Mouse (Mus musculus) urinary bladder, postnatal 36 days (tissue): ENCODE measurements around the gene Hps3.
"Not testable (repeated sequence)": the region's sequence is repeated elsewhere in the genome, so short reads cannot be mapped to it uniquely, and the experiment has no call there.

Experiments
- DNase-seq, 2 experiments: peaks; one replicate each; pipeline ENCODE4 v3.0.0; 2022; ENCODE audit warnings: low spot score in 2 of 2, mixed read lengths in 1 of 2

Gene Hps3

DNA sequence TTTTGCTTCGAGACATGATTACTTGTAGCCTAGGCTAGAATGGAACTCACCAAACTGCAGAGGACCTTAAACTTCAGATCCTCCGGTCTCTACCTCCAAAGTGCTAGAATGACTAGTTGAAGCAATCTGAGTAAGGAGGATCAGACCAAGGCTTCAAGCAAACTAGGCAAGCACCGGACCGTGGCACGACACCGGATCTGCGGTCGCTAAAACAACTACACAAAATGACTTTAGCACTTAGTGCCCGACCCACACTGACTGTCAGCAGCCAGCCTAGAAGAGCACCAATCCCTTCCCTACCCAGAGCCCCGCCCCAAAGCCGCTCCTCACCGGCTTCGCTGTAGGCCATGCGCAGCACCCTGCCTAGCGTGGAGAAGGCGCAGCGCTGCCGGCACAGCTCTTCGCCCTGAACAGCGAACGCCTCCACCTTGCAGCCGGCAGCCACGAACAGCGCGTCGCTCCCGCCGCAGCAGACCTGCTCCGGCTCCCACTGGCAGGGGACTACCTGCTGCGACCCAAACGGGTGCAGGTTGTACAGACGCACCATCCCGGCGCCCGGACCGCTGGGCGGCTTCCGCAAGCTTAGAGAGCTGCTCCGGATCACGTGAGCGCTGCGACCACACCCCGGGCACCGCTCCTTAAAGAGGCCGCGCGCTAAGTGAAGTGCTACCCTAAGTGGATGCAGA lies at the start of gene Hps3:
Gene Hps3 (minus strand): TSS at position 597 of the 686 bp plus-strand sequence.
- DNase-seq: peak; percentile 83 to 86

DNA sequence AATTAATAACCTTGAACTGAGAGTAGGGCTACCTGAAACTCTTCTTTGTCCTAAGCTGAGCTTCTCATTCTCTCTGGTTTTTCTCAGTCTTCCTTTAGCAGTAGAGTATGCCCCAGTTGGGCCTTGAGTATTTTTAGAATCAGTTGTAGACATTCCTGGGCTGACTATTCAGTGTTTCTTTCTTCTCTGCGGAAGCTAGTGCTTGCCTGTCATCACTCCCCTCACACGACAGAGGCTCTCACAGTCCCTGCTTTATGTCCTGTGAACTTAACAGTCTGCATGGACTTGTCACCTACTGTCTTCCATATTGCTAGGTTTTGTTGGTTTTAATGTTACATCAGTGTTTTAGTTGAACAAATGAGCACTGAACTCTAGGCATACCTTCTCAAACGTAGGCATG lies 47.0 kb upstream of the Hps3 start:
- DNase-seq: no peak

DNA sequence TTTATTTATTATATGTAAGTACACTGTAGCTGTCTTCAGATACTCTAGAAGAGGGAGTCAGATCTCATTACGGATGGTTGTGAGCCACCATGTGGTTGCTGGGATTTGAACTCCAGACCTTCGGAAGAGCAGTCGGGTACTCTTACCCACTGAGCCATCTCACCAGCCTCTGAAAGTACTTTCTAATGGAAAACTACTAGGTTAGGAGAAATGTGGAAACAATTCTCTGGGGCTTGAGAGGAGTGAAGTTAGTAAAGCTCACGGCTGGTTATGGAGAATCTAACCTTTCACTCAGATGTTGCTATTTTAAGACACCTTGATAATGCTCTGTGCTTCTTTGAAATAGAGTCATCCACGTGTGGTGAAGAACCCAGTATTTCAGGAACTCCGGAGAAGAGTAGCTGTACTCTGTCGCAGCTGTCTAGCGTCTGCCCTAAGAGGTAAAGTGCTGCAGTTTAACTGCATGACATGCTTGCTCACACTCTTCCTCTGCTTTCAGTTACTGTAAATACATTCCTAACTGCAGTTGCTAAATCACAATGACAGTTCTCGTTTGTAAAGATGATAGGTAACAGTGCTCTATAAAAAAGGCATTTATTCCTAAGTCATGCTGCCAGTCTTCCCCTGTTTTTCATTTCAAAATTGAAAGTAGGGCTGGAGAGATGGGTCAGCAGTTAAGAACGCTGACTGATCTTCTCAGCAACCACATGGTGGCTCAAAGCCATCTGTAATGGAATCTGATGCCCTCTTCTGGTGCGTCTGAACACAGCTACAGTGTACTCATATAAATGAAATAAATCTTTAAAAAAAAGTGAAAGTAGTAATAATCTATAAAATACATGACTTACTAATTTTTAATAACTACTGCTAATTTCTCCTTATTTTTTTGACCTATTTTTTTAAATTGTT lies 41.3 kb upstream of the Hps3 start:
- no peak for DNase-seq

DNA sequence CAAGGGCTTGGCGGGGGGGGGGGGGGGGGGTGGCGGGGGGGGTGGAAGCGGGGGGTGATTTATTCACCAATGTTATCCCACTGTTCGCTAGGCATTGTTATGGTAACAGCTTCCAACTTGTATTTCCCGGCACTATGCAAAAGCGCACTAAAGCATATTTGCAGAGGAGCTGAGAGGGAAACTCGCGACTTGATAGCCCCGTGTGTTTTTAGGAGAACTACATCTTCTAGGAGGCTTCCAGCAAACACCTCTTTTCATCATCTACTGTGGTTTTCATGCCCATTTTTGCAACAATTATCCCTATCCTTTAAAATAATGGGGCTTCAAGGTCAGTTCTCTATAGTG lies 23.1 kb upstream of the Hps3 start:
- DNase-seq: no peak

- peak; percentile 95 to 98 for DNase-seq
Observed at GRCm38 (mm10) chr3:20057306-20058196, 22.4 kb upstream of the Hps3 start, which contains the start of gene Hltf. Gene Hltf (plus strand): TSS chr3:20057811.

DNA sequence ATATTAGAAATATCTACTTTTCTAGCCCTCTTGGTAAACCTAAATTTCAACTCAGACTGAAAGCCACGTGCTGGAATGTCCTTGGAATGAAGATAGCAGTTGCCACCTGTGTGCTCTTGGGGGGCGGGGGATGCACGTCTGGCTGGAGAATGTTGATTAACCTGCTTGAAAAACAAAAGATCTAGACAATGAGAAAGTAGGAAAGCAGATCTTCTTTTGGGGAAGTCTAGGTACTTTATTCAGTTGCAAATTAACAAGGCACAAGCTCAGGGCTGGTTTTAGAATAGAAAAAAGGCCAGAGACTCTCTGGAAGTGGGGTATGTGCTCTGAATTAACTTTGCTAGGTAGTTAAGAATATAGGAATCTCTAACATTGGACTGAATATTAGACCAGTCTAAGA lies 9.6 kb upstream of the Hps3 start:
- DNase-seq: not testable (repeated sequence)

DNA sequence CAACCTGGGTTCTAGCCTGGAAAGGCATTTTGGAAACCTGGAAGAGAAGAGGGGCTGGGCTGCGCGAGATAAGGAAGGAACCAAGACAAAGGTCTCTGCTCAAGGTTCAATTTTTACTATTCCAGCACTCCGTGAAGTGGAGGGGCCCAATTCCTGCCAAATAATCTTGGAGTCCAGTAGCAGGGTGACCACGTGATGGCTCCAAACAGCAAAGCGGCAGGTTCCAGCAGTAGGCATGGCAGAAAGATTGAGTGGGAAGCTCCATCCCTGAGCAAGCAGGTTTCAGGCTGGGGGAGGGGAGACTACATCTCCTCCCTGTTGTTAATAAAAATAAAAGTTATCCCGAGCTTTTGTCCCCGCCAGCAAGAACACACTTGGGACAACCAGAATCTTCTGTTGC lies 6.3 kb upstream of the Hps3 start:
- DNase-seq: not testable (repeated sequence)

GRCm38 (mm10) chr3:20036069-20036468 lies 954 bp upstream of the Hps3 start:
- no peak for DNase-seq

DNA sequence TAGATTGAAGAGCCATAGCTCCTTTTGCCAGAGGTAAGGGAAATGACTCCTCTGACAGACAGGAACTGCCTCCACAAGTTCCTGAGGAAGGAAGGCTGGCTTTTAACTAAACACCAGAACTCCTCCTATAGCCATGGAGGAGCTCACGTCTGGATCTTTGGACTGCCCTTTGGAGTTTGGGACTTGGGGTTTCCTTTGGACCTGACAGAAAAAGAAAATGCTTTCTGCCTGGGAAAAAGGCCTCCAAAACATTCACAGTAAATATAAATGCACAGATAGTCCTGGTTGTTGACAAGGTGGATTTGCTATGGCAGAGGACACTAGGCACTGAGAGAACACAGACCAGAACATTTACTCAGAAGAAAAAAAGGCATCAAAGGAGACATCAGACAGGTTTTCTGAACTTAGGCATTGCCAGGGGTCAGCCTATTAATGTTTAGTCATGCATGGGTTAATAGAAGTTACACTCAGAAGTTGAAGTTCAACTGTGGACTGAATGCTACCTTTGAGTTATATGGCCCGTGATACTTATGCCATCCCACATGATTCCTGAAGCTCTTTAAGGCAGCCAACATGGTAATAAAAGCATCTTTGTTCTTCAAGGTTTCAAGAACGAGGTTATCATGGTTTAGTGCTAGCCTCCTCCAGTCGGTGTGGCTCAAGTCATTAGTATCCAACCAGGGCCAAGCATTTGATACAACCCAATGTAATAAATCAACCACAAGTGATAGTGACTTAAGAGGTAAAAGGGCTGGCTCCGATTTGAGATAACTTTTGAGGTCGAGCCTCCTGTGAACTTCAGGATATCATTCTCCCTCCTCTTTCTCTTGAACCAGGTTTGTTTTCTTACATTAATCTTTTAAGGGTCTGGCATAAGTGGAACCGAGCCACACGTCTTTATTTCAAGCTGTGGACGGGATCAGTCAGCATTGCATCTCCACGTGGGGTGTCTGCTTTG lies 1.1 kb downstream of the Hps3 start:
- no peak for DNase-seq

DNA sequence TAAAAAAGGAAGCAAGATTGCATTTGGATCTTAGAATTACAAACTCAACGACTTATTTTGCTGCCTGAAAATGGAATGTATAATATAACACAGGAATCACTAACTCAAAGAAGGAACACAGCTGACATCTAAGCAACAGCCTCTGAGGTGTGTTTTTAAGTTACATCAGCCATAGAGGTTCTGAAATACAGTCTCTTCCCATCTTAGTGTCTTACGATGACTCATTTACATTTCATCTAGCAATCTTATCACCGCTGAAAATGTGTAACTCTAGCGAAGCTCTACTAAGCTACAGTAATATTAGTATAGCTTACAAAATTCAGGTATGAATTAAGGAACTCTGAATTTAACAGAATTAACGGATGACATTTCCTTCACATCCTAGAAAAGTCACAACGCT lies 4.3 kb downstream of the Hps3 start:
- DNase-seq: no peak

DNA sequence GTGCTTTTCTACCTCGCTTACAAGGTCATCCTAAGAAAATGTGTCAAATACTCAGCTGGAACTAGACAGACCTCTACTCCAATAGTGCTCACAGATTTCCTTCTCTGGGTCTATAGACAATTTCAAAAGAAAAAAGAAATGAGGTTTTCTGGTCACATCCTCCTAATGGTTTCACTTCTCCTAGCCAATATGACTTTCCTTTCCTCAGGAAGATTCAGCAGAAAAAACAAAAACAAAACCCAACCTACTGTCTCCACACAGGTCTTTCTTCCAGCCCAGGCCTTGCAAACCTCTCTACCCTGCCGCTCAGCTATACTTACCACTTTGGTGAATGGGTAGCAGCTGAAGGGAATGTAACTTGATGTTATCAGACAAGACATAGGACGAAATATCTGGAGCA lies 6.5 kb downstream of the Hps3 start:
- DNase-seq: no peak

GRCm38 (mm10) chr3:20027788-20028187 lies 7.3 kb downstream of the Hps3 start:
- DNase-seq: no peak

DNA sequence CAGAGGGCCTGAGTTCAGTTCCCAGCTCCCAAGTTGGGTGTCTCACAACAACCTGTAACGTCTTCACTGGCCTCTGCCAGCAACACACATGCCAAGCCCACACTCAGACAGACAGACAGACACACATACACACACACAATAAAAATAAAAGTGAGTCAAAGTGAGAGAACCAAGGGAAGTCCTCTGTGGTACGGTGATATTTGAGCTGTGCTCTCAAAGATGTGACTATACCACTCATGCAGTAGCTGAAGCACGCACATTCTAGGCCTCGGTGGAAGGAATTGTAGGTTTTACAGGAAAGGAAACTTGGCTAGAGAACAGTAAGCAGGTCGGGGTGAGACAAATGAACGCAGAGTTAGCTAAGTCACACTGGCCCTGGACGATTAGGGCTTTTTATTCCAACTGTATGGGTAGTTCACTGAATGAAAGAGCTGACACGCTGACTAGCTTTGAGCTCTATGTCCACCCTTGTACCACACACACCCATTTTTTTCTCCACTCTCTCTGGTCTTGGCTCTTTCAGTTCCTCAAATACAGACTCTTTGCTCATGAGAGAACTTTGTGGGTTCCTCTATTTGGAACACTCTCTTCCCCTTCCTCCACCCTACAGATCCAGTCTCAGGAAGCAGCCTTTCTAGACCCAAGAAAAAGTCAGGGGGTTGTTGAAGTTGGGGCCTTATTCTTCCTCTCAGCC lies 8.0 kb downstream of the Hps3 start:
- no peak for DNase-seq

- no peak for DNase-seq
Observed at GRCm38 (mm10) chr3:20026481-20026880, 8.6 kb downstream of the Hps3 start.

- no peak for DNase-seq
Observed at GRCm38 (mm10) chr3:20023832-20024231, 11.3 kb downstream of the Hps3 start.

- no peak for DNase-seq
Observed at GRCm38 (mm10) chr3:20018076-20018475, 17.0 kb downstream of the Hps3 start.

GRCm38 (mm10) chr3:20014454-20014853 lies 20.7 kb downstream of the Hps3 start:
- DNase-seq: no peak

GRCm38 (mm10) chr3:20010905-20011304 lies 24.2 kb downstream of the Hps3 start:
- not testable (repeated sequence) for DNase-seq

- no peak for DNase-seq
Observed at GRCm38 (mm10) chr3:20010464-20010863, 24.7 kb downstream of the Hps3 start.

- DNase-seq: no peak
Observed at GRCm38 (mm10) chr3:20007759-20008158, 27.4 kb downstream of the Hps3 start.
